Mouse (Mus musculus): ENCODE measurements around the gene Glis2. TPM values are rescaled to one million over a fixed set of nuclear protein-coding genes. Genes with fewer than 3 reads are reported as not detected.

Glis2 gene
- total RNA-seq, 2 experiments from 2014 or later: 12.0 to 13.2 TPM

- intact Hi-C loops (cut with DNase I): no loop called here
- no peak for DNase-seq (ENCODE audit: low spot score in 2 of 2)
Observed at GRCm38 (mm10) chr16:4628898-4629419, 34.4 kb downstream of the Glis2 start.

GRCm38 (mm10) chr16:4629950-4630349 lies 35.4 kb downstream of the Glis2 start:
- intact Hi-C loops (cut with DNase I): loop anchor here (1.0 kb wide), 1 partner anchor 37 kb away; no protein-coding TSS in a partner anchor
- DNase-seq (ENCODE audit: low spot score in 2 of 2): peak; percentile 64 to 73

GRCm38 (mm10) chr16:4632050-4632449 lies 37.5 kb downstream of the Glis2 start:
- intact Hi-C loops (cut with DNase I): no loop called here
- DNase-seq (ENCODE audit: low spot score in 2 of 2): no peak

GRCm38 (mm10) chr16:4633661-4634060 lies 39.1 kb downstream of the Glis2 start:
- intact Hi-C loops (cut with DNase I): no loop called here
- no peak for DNase-seq (ENCODE audit: low spot score in 2 of 2)

- intact Hi-C loops (cut with DNase I): no loop called here
- DNase-seq (ENCODE audit: low spot score in 2 of 2): no peak
Observed at GRCm38 (mm10) chr16:4634681-4635080, 40.2 kb downstream of the Glis2 start.

GRCm38 (mm10) chr16:4635760-4636159 lies 41.2 kb downstream of the Glis2 start:
- no peak for DNase-seq (ENCODE audit: low spot score in 2 of 2)
- intact Hi-C loops (cut with DNase I): no loop called here

- DNase-seq (ENCODE audit: low spot score in 2 of 2): no peak
- intact Hi-C loops (cut with DNase I): no loop called here
Observed at GRCm38 (mm10) chr16:4638891-4639390, 44.4 kb downstream of the Glis2 start.

- DNase-seq (ENCODE audit: low spot score in 2 of 2): peak; percentile 76 to 79
- intact Hi-C loops (cut with DNase I): no loop called here
Observed at GRCm38 (mm10) chr16:4639831-4640237, 45.3 kb downstream of the Glis2 start, which contains the start of the genes Vasn and Dnaja3. Gene Vasn (plus strand): TSS chr16:4639941. Gene Dnaja3 (plus strand): TSS chr16:4639989.

GRCm38 (mm10) chr16:4640267-4641005 lies 45.9 kb downstream of the Glis2 start:
- no peak for DNase-seq (ENCODE audit: low spot score in 2 of 2)
- intact Hi-C loops (cut with DNase I): no loop called here

GRCm38 (mm10) chr16:4641119-4641838 lies 46.8 kb downstream of the Glis2 start:
- intact Hi-C loops (cut with DNase I): no loop called here
- no peak for DNase-seq (ENCODE audit: low spot score in 2 of 2)

GRCm38 (mm10) chr16:4642190-4642589 lies 47.7 kb downstream of the Glis2 start:
- intact Hi-C loops (cut with DNase I): no loop called here
- DNase-seq (ENCODE audit: low spot score in 2 of 2): peak; percentile 74 to 78

- intact Hi-C loops (cut with DNase I): no loop called here
Observed at GRCm38 (mm10) chr16:4642937-4643336, 48.4 kb downstream of the Glis2 start.

GRCm38 (mm10) chr16:4643670-4644419 lies 49.3 kb downstream of the Glis2 start:
- peak; percentile 81 to 82 for DNase-seq (ENCODE audit: low spot score in 2 of 2)
- intact Hi-C loops (cut with DNase I): no loop called here

More at GRCm38 (mm10) chr16:4642937-4643336, 48.4 kb downstream of the Glis2 start:
- no peak for DNase-seq (ENCODE audit: low spot score in 2 of 2)

- intact Hi-C loops (cut with DNase I): no loop called here
- DNase-seq (ENCODE audit: low spot score in 2 of 2): no peak
Observed at GRCm38 (mm10) chr16:4645867-4646266, 51.4 kb downstream of the Glis2 start.

- DNase-seq (ENCODE audit: low spot score in 2 of 2): no peak
- intact Hi-C loops (cut with DNase I): no loop called here
Observed at GRCm38 (mm10) chr16:4646831-4647230, 52.3 kb downstream of the Glis2 start.

GRCm38 (mm10) chr16:4647651-4648141 lies 53.2 kb downstream of the Glis2 start:
- no peak for DNase-seq (ENCODE audit: low spot score in 2 of 2)
- intact Hi-C loops (cut with DNase I): no loop called here

GRCm38 (mm10) chr16:4648416-4649023 lies 54.0 kb downstream of the Glis2 start:
- intact Hi-C loops (cut with DNase I): no loop called here

GRCm38 (mm10) chr16:4649211-4649610 lies 54.7 kb downstream of the Glis2 start:
- intact Hi-C loops (cut with DNase I): no loop called here
- DNase-seq (ENCODE audit: low spot score in 2 of 2): no peak

More at GRCm38 (mm10) chr16:4648416-4649023, 54.0 kb downstream of the Glis2 start:
- DNase-seq (ENCODE audit: low spot score in 2 of 2): no peak

GRCm38 (mm10) chr16:4649692-4650091 lies 55.2 kb downstream of the Glis2 start:
- intact Hi-C loops (cut with DNase I): no loop called here
- DNase-seq (ENCODE audit: low spot score in 2 of 2): no peak

Measured in left cerebral cortex, postnatal 36 days (tissue).